Mouse (Mus musculus) liver, adult 2 months (tissue): ENCODE measurements at regions not wholly inside any gene's neighbourhood (a gene's known extent, or its start where the extent isn't known, plus 50 kb on each side); places are given as distances from the start of the nearest gene placed in this dataset.

Source experiments
- CTCF ChIP-seq: fragments of 200-500 bp; IDR thresholded peaks from 2 replicates; pipeline ENCODE4 v1.5.1; 2011; ENCODE audit warnings: low read depth, low read length, control low read depth
- POLR2A ChIP-seq: fragments of 200-500 bp; IDR thresholded peaks from 2 replicates; pipeline ENCODE4 v1.6.1; 2011; ENCODE audit warnings: low read length, control low read depth; ENCODE audit not compliant: insufficient read depth; ENCODE audit errors: extremely low read depth

GRCm38 (mm10) chr2:107119697-107120096, 60.2 kb upstream of the Fshb start:
- TF ChIP-seq CTCF (no peak), POLR2A (no peak)
